22 mouse cellular contexts compared by ENCODE assay signal in the genomic region with DNA sequence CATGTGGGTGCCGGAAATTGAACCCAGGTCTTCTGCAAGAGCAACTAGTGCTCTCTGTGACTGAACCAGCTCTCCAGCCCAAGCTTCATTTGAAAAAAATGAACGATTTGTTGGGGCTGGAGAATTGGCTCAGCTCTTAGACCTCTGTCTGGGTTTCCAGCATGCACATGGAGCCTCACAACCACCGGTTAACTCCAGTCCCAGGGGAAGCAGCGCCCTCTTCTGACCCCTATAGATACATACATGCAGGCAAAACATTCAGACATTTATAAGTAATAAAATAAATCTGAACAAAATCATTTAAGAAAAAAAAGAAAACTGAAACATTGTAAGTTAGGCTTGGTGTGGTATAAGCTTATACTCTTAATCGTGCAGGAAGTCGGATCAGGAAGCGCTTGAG. TPM values are rescaled to one million over a fixed set of nuclear protein-coding genes. Genes with fewer than 3 reads are reported as not detected.
A peak's percentile ranks its signal among the peaks of the same experiment; 100 is the strongest.
DNase-seq lines count a peak whose midpoint lies in the region; ATAC-seq and TF ChIP-seq lines count a peak whose summit lies in the region.
"Had no signal": no experiment of that assay in that cellular context is flagged by ENCODE, and none has a peak within 500 bp of the region (broad histone marks: within the 10 kb centered on the region; RNA-seq: fewer than 3 reads in every experiment).

No protein-coding gene starts in this region.

- no peak for TF ChIP-seq POLR2A in heart, adult 2 months (IDR thresholded peaks at IDR 0.05; ENCODE audit: insufficient read depth, low read depth, low read length)

- no peak for ATAC-seq in megakaryocyte, adult 5-6 weeks (ENCODE audit: poor library complexity, severe bottlenecking)
- ATAC-seq: forebrain, embryonic 14.5 days; hindbrain, embryonic 16.5 days; midbrain, embryonic 15.5 days had no signal

- DNase-seq in heart, adult 2 months: no peak
- DNase-seq in heart, postnatal 25 days (ENCODE audit: low spot score): no peak
- peak; percentile 63 for DNase-seq in R1 (ENCODE audit: low read depth, low spot score)
- DNase-seq in right cerebral cortex, adult 2 months (ENCODE audit: low spot score in 2 of 2): no peak
- DNase-seq in adrenal gland, adult 2 months: no peak
- DNase-seq: adrenal gland, postnatal 14 days; cerebellum, adult 8-10 months; cerebellum, postnatal 36 days; gastrocnemius, postnatal 10 days; lung, adult 18-20 months; right cerebral cortex, postnatal 4 days; thymus, adult 18-20 months; thymus, postnatal 4 days had no signal

- H3K9me3 ChIP-seq in megakaryocyte, embryonic 14.5 days: peaks cover under 1% of the 10 kb centered on the region; the same call in 1 of the 2 replicates
- H3K9me3 ChIP-seq: embryonic facial prominence, embryonic 15.5 days; hindbrain, embryonic 10.5 days; midbrain, embryonic 15.5 days; neural tube, embryonic 12.5 days; stomach, embryonic 15.5 days had no signal

- no peak overlapping the region for H3K4me3 ChIP-seq in heart, adult 2 months
- H3K4me3 ChIP-seq in megakaryocyte, embryonic 14.5 days (replicated peaks): peak overlapping the region; percentile 80
- H3K4me3 ChIP-seq: embryonic facial prominence, embryonic 15.5 days; hindbrain, embryonic 10.5 days; midbrain, embryonic 15.5 days; neural tube, embryonic 12.5 days; stomach, embryonic 15.5 days had no signal

- H3K4me1 ChIP-seq in heart, adult 2 months (ENCODE audit: control insufficient read depth, insufficient read depth, low read length): peaks cover 2% of the 10 kb centered on the region
- peaks cover 70% of the 10 kb centered on the region for H3K4me1 ChIP-seq in megakaryocyte, embryonic 14.5 days

- no peaks in the 10 kb centered on the region; the same call in 1 of the 2 replicates for H3K36me3 ChIP-seq in heart, adult 2 months (ENCODE audit: control insufficient read depth, insufficient read depth, low read length)
- peaks cover 64% of the 10 kb centered on the region for H3K36me3 ChIP-seq in megakaryocyte, embryonic 14.5 days (replicated peaks; ENCODE audit: low read length)

- H3K79me2 ChIP-seq in heart, adult 2 months (replicated peaks; ENCODE audit: control insufficient read depth, insufficient read depth, low read length): peaks cover 1% of the 10 kb centered on the region; the same call in 1 of the 2 replicates

- 0 out of 2 replicates have a peak, but pooled peaks have one; percentile 3 for TF ChIP-seq CTCF in heart, adult 2 months (IDR thresholded peaks at IDR 0.05)

- H3K9ac ChIP-seq in heart, adult 2 months (ENCODE audit: low read depth, low read length): no peak overlapping the region
- H3K9ac ChIP-seq: embryonic facial prominence, embryonic 15.5 days; midbrain, embryonic 15.5 days; neural tube, embryonic 12.5 days; stomach, embryonic 15.5 days had no signal

- WGBS in heart, adult 2 months: 77% methylated on average over 7 of the region's 7 CpGs

- intact Hi-C loops in heart, adult 2 months (cut with DNase I): no loop called here
- intact Hi-C loops in heart, postnatal 25 days (cut with DNase I): no loop called here

- H3K27ac ChIP-seq in heart, adult 2 months: no peak overlapping the region
- H3K27ac ChIP-seq: embryonic facial prominence, embryonic 15.5 days; hindbrain, embryonic 10.5 days; midbrain, embryonic 15.5 days; neural tube, embryonic 12.5 days; stomach, embryonic 15.5 days had no signal

- TF ChIP-seq EP300 in heart, adult 2 months (IDR thresholded peaks at IDR 0.05; ENCODE audit: insufficient read depth, low read depth, low read length): no peak

- no peaks in the 10 kb centered on the region for H3K27me3 ChIP-seq in heart, adult 2 months (ENCODE audit: control insufficient read depth, insufficient read depth, low read length)
- H3K27me3 ChIP-seq in megakaryocyte, embryonic 14.5 days (replicated peaks): no peaks in the 10 kb centered on the region
- H3K27me3 ChIP-seq: embryonic facial prominence, embryonic 15.5 days; midbrain, embryonic 15.5 days; neural tube, embryonic 12.5 days; stomach, embryonic 15.5 days had no signal

RNA-seq across cellular contexts. Expression of a gene that starts 3.1 kb away (rescaled TPM):
- 10 to 100 TPM; 17.5 to 19.6 TPM for total RNA-seq in heart, adult 2 months (2021)
- polyA plus RNA-seq in heart, adult 2 months (2012; rRNA removed): 18.3 and 23.2 TPM in 2 replicates
- 10 to 100 TPM; 17.5 to 19.3 TPM for total RNA-seq in heart, postnatal 25 days (2021)
- 1.5 and 17.3 TPM in 2 replicates for polyA plus RNA-seq in megakaryocyte, embryonic 14.5 days (2012; ENCODE audit: insufficient read depth, low replicate concordance)
- total RNA-seq in megakaryocyte, adult 5-6 weeks (2015): 60.5 and 62.9 TPM in 2 replicates
- 51.3 and 55.5 TPM in 2 replicates for total RNA-seq in megakaryocyte, adult 5-6 weeks (2017)
- 10 to 100 TPM; 27.1 to 34.5 TPM for total RNA-seq in adrenal gland, adult 2 months (2021)
- polyA plus RNA-seq in adrenal gland, adult 2 months (2012; rRNA removed): 10.0 and 10.7 TPM in 2 replicates

RNA-seq across cellular contexts. Expression of a gene that starts 3.4 kb away (rescaled TPM):
- total RNA-seq in heart, adult 2 months (2021): 1 to 10 TPM; 9.1 to 9.4 TPM
- polyA plus RNA-seq in heart, adult 2 months (2012; rRNA removed): 14.5 and 25.7 TPM in 2 replicates
- total RNA-seq in heart, postnatal 25 days (2021): 10 to 100 TPM; 12.1 to 14.2 TPM
- polyA plus RNA-seq in megakaryocyte, embryonic 14.5 days (2012; ENCODE audit: insufficient read depth, low replicate concordance): 4.4 and 4.8 TPM in 2 replicates
- total RNA-seq in megakaryocyte, adult 5-6 weeks (2015): 17.0 and 20.6 TPM in 2 replicates
- total RNA-seq in megakaryocyte, adult 5-6 weeks (2017): 22.5 and 26.7 TPM in 2 replicates
- 10 to 100 TPM; 21.6 to 21.7 TPM for total RNA-seq in adrenal gland, adult 2 months (2021)
- 11.1 and 12.2 TPM in 2 replicates for polyA plus RNA-seq in adrenal gland, adult 2 months (2012; rRNA removed)

RNA-seq across cellular contexts. Expression of a gene that starts 24.5 kb away (rescaled TPM):
- 10 to 100 TPM; 50.2 to 50.4 TPM for total RNA-seq in heart, adult 2 months (2021)
- 43.3 and 82.3 TPM in 2 replicates for polyA plus RNA-seq in heart, adult 2 months (2012; rRNA removed)
- 10 to 100 TPM; 53.1 to 59.9 TPM for total RNA-seq in heart, postnatal 25 days (2021)
- polyA plus RNA-seq in megakaryocyte, embryonic 14.5 days (2012; ENCODE audit: insufficient read depth, low replicate concordance): 0.98 TPM in 1 of 2 replicates, not detected in the other
- total RNA-seq in megakaryocyte, adult 5-6 weeks (2015): 398 and 422 TPM in 2 replicates
- 345 and 361 TPM in 2 replicates for total RNA-seq in megakaryocyte, adult 5-6 weeks (2017)
- total RNA-seq in adrenal gland, adult 2 months (2021): 100 to 1,000 TPM; 120 to 159 TPM
- polyA plus RNA-seq in adrenal gland, adult 2 months (2012; rRNA removed): 9.9 and 10.7 TPM in 2 replicates

RNA-seq across cellular contexts. Expression of a gene that starts 55.7 kb away (rescaled TPM):
- 10 to 100 TPM; 62.6 to 70.7 TPM for total RNA-seq in heart, adult 2 months (2021)
- polyA plus RNA-seq in heart, adult 2 months (2012; rRNA removed): 14.5 and 28.6 TPM in 2 replicates
- 10 to 100 TPM; 62.7 to 75.9 TPM for total RNA-seq in heart, postnatal 25 days (2021)
- 0.56 and 3.4 TPM in 2 replicates for polyA plus RNA-seq in megakaryocyte, embryonic 14.5 days (2012; ENCODE audit: insufficient read depth, low replicate concordance)
- total RNA-seq in megakaryocyte, adult 5-6 weeks (2015): 175 and 183 TPM in 2 replicates
- total RNA-seq in megakaryocyte, adult 5-6 weeks (2017): 166 and 175 TPM in 2 replicates
- total RNA-seq in adrenal gland, adult 2 months (2021): 100 to 1,000 TPM; 125 to 134 TPM
- polyA plus RNA-seq in adrenal gland, adult 2 months (2012; rRNA removed): 5.6 and 7.5 TPM in 2 replicates

RNA-seq across cellular contexts. Expression of a gene that starts 56.5 kb away (rescaled TPM):
- 10 to 100 TPM in 1 of 2 experiments, 1 to 10 TPM in 1; 8.8 to 10.2 TPM for total RNA-seq in heart, adult 2 months (2021)
- polyA plus RNA-seq in heart, adult 2 months (2012; rRNA removed): 4.0 and 5.4 TPM in 2 replicates
- 1 to 10 TPM; 9.3 to 9.6 TPM for total RNA-seq in heart, postnatal 25 days (2021)
- polyA plus RNA-seq in megakaryocyte, embryonic 14.5 days (2012; ENCODE audit: insufficient read depth, low replicate concordance): 1.7 and 23.4 TPM in 2 replicates
- total RNA-seq in megakaryocyte, adult 5-6 weeks (2015): 20.1 and 21.2 TPM in 2 replicates
- 46.7 and 61.8 TPM in 2 replicates for total RNA-seq in megakaryocyte, adult 5-6 weeks (2017)
- 10 to 100 TPM; 18.0 to 23.7 TPM for total RNA-seq in adrenal gland, adult 2 months (2021)
- 9.8 and 16.2 TPM in 2 replicates for polyA plus RNA-seq in adrenal gland, adult 2 months (2012; rRNA removed)
